Mouse (Mus musculus) common myeloid progenitor, adult 5-6 weeks (primary cell): ENCODE data around the gene Prrg2. TPM values are rescaled to one million over a fixed set of nuclear protein-coding genes. Genes with fewer than 3 reads are reported as not detected.
"Not testable (repeated sequence)": the region's sequence is repeated elsewhere in the genome, so short reads cannot be mapped to it uniquely, and the experiment has no call there.

Source experiments
- ATAC-seq: replicated peaks from 2 replicates; pipeline ENCODE4 v1.8.0; 2016; ENCODE audit warnings: low read depth, mild to moderate bottlenecking, moderate TSS enrichment, inconsistent platforms; ENCODE audit not compliant: poor library complexity, severe bottlenecking
- total RNA-seq: library from RNA; stranded (forward); fragments of 200-1000, 187-1606 nt; gene quantifications from 2 replicates; pipeline ENCODE4 v1.2.3, GENCODE M21; 2017

Prrg2 gene
- total RNA-seq: 3.4 and 3.8 TPM in 2 replicates

DNA sequence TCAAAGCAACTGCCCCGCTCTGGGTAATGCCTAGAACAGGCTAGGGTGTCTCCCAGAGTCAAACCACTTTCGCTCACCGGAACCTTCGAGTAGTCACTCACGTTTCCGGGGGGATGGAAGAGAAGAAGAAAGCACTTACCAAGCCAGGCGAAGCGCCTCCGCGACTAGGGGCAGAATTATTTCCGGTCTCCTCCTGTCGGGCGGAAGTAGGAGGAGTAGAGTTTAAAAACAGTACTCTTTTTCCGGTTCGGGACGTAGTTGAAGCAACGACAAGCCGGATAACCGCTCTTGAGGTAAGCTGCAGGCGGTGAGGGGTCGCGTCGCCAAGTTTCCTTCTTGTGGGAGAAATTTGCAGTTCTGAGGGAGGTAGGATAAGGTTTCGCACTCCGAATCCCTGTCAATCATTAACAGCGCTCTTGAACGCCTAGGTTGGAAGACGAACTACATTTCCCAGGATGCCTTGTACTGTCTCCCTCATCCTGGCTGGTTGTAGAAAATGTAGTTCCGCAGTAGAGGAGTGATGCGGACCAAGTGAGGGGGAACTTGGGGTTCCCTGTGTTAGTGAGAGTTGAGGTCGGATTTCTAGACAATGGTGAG, at the start of gene Prrg2, which contains the start of gene Nosip:
Gene Prrg2, minus strand, starts transcription at position 439 of the 597 bp plus-strand sequence.
Gene Nosip, plus strand, starts transcription at position 191 of the 597 bp plus-strand sequence.
- peak; percentile 95 for ATAC-seq

DNA sequence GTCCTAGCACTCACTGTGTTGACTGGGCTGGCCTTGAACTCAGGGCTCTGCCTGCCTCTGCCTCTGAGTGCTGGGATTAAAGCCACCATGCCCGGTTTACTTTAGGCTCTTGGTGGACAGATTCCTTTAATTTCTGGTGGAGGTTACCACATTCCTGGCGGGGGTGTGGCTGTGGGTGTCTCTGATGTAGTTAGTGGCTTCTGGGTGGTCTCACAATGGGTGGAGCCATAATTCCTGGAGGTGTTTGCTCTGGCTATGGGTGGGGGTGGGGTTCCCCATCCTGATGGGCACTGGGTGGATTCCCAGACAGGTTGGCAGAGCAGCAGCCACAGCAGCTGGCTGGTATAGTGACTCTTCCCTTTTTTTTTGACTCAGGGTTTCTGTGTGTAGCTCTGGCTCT, 49.5 kb upstream of the Prrg2 start:
- ATAC-seq: no peak

DNA sequence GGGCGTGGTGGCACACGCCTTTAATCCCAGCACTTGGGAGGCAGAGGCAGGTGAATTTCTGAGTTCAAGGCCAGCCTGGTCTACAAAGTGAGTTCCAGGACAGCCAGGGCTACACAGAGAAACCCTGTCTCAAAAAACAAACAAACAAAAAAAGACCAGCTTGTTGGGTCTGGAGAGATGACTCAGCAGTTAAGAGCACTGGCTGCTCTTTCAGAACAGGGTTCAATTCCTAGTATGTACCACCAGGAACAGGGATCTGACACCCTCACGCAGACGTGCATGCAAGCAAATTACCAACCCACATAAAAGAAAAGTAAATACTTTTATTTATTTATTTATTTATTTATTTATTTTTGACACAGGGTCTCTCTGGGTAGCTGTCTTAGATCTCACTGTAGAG, 47.6 kb upstream of the Prrg2 start:
- ATAC-seq: not testable (repeated sequence)

DNA sequence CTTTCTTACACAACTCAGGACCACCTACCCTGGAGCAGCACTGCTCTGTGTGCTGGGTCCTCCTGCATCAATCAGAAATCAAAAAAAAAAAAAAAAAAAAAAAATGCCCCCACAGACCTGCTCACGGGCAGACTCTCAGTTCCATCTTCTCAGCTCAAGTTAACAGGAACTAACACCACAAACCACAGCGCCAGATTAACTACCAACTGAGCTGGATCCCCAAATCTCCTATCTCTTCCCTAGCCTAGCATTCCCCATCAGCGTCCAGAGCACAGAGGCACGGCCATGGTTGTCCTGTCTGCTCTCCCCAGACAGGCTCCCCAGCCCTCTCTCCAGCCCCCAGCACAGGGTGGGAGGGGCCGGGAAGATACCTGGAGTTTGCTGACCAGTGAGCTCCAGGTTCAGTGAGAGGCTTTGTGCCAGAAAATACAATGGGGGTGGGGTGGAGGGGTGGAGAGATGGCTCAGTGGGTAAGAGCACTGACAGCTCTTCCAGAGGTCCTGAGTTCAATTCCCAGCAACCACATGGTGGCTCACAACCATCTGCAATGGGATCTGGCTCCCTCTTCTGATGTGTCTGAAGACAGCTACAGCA, 44.7 kb upstream of the Prrg2 start:
- ATAC-seq: peak; percentile 56

DNA sequence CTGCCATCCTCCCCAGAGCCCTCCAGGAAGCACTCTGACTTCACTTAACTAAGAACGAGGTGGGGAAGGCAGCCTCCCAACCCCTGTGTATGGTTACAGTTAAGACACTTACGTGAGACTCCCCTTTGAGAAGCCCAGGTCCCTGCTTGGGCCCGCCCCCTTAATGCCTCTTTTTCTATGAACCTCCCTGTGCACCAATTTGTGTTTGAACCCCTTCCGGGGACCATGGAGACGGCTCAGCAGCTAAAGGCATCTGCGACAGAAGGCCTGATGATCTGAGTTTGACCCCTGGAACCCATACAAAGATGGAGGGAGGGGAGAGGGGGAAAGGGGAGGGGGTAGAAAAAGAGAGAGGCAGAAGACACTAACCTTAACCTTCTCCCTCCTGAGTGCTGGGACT, 44.0 kb upstream of the Prrg2 start:
- no peak for ATAC-seq

DNA sequence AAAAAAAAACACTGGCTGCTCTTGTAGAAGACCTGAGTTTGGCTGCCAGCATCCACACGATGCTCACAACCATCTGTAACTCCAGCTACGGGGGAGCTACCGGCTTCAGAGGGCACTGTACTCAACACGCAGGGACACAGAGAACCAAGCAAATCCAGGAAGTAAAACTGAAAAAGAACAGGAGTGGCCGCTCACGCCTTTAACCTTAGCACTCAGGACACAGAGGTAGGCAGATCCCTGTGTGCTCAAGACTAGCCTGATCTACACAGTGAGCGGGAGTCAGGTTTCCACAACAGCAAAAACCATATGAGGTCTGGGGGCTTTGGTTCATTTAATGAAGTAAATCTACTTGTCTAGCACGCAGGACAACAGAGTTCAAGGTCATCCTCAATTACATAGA, 43.0 kb upstream of the Prrg2 start:
- ATAC-seq: no peak

DNA sequence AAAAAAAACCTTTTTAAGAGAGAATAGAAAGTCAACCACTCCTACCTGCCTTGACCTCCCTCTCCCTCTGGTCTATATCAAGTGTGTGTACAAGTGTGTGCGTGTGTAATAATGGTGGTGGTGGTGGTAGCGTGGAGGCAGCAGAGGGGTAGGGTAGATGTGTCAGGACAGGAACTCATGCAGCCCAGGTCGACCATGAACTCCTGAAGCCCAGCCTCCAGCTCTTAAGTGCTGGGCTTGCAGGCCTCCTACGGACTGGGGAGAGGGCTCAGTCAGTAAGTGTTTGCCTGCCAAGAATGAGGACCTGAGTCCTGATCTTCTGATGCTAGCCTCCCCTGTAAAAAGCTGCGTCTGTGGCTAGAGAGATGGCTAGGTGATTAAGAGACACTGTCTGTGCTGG, 42.5 kb upstream of the Prrg2 start:
- no peak for ATAC-seq

DNA sequence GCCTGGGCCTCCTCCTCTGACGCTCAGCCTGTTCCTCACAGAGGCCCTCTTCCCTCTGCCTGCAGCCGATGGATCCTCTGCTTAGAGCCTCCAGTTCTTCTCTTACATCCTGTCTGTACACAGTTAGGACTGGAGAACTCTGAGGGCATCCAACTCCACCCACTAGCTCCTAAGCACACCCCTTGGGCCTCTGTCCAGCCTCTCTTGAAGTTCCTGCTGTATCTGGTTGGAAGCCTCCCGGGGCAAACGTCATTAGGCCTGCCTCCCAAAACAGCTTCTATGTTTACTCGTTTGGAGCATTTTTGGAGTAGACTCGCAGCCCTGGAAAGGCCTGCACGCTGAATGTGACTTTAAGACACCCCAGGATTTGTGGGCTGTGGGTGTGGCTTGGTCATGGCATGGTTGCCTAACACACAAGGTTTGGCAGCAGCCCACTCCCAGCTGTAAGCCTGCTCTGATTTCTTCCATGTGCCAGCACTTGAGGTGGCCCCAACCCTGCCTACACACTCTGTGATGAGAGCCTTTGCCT, 41.2 kb upstream of the Prrg2 start, which contains the start of gene Fcgrt:
Gene Fcgrt, minus strand, starts transcription at position 200 of the 529 bp plus-strand sequence.
- peak; percentile 88 for ATAC-seq

DNA sequence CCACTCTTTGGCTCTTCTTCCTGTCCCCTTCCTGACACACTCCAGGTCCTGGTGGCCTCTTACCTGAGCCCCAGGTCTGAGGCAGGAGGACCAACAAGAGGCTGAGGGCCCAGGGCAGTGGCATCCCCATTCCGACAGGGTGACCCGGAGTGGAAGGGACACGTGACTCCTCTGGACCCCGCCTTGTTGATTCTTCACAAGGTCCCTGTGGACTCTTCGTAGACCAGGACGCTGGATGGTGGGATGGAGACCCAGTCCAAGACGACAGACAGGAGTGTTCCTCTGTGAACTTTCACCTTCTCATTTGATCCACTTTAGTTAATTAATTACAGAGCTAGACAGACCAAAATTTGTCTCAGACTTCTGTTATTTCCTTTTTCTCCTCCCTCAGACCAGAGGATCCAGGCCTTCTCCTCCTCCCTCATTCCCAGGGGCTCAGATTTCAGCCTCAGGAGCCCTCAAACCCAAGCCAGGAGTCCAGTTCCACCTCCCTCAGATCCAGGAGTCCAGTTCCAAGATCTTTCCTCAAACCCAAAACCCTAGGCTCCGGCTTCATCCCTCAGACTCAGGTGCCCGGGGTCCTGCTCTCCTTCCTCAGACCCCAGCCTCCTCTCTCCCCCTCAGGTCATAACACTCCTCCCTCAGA, 40.6 kb upstream of the Prrg2 start:
- no peak for ATAC-seq

DNA sequence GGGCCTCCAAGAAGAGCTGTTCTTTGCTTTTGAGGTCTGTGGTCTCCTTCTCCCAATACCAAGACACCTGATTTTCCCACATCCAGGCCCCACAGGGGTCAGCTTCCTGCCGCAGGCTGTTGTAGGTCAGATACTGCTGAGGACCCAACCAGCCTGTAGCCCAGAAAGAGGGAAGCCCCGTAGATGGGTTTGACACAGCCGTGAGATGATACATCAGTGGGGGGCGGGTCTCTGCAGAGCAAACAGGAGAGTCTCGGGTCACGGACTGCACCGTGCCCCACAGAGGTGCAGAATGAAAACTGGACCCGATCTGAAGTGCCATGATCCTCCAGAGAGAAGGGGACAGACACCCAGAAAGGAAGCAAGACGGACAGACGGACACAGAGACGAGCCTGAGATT, 40.0 kb upstream of the Prrg2 start:
- no peak for ATAC-seq

DNA sequence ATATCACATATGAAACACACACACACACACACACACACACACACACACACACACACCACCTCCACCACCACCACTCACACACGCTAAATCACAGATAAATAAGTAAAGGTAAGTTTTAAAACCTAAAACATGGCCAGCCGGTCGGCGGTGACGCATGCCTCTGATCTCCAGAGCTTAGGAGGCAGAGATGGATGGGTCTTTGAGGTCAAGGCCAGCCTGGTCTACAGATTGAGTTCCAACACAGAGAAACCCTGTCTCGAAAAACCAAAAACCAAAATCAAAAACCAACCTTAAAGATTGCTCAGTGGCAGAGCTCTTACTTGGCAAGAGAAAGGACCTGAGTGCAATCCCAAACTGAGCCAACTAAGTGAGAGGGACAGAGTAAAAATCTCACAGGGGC, 37.6 kb upstream of the Prrg2 start:
- no peak for ATAC-seq

DNA sequence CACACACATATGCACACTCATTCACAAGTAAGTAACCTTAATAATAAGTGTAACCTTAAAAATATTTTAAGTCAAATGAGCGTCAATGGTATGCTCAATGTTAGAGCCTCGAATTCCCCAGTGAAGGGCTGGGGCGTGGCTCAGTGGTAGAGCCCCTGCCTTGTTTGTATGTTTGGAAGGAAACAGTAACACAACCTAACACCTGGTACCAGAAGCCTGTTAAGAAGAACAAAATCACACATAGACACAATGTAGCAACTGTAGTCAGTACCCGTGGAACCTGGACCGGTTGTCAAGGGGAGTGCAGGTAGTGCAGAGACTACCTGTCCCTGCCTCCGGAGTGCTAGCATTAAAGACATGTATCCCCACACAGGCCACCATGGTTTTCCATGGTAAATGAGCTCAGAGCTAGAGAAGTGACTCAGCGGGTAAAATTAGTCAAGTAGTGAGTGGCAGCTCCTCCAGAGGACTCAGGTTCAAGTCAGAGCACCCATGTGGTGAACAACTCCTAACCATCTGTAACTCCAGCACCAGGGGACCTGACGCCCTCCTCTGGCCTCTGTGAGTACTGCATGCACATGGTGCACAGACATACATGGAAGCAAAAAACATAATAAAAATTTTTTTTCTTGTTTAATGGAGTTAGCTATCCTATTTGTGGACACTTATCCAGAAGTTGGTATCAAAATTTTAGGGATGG, 36.2 kb upstream of the Prrg2 start:
- no peak for ATAC-seq

DNA sequence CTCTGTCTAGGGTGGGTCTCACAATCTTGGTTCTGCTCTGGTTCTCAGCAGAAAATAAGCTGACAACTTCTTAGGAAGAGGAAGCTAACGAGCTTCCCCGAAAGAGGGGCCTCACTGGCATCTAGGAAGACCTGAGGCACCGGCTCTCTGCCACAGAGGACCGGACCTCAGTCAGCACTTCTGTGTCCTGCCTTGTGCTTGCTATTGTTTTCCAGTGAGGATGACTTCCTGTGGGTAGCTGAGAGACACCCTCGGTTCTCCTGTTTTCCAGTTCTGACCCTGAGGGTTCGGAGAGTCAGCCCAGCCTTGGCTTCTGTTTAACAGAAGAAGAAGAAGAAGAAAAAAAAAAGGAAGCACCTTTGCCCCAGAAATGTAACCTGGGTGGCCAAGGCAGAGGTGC, 35.0 kb upstream of the Prrg2 start:
- 0 out of 2 replicates have a peak, but pooled peaks have one; percentile 9 for ATAC-seq

DNA sequence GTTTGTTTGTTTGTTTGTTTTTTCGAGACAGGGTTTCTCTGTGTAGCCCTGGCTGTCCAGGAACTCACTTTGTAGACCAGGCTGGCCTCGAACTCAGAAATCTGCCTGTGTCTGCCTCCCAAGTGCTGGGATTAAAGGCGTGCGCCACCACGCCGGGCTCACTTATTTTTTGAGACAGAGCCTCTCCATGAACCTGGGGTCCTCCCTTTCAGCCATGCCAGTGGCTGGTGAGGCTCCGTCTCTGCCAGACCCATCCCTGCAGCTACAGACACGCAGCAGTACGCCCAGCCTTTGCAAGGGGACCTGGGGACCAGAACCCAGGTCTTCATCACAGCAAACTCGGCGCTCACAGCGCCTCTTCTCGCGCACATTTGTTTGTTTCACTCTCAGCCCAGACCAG, 33.5 kb upstream of the Prrg2 start:
- not testable (repeated sequence) for ATAC-seq

DNA sequence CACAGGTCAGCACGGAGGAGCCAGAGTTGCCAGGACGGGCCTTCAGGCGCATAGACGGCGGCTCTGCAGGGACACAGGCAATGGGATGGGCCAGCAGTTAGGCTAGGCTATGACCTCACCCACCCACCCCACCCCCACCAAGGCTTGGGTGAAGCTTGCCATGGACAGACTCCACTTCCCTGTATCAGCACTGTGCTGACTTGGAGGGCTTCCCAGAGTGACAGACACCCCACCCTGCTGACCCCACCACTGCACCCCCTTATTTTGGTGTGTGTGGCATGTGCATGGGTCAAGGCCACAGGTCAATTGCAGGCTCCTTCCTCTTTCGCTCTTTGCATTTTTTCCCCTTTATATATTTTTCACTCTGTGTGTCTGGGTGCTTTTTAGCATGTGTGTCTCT, 32.9 kb upstream of the Prrg2 start:
- no peak for ATAC-seq

DNA sequence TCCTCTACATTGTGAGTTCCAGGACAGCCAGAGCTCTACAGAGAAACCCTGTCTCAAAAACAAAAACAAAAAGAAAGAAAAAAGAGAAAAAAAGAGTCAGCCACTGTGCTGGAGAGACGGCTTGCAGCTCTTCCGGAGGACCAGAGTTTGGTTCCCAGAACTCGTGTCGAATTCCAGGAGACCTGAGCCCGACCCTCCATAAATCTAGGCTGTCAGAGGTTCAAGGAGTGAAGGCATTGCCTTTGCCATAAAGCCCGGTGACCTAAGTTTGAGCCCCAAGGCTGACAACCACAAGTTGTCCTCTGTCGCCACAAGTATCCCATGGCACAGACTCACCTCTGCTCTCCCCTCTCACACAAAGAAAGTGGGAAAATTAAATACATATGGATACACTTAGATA, 31.6 kb upstream of the Prrg2 start:
- ATAC-seq: no peak

DNA sequence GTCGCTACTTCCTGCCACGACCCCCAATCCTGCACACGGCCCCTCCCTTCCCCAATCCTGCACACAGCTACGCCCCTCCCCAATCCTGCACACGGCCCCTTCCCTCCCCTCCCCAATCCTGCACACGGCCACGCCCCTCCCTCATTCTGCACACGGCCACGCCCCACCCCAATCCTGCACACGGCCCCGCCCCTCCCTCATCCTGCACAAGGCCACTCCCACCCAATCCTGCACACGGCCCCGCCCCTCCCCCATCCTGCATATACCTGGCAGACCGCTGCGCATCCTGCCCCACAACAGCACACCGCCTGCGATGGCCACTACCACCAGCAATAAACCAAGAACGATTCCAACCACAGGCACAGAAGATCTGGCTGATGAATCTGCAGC, 31.0 kb upstream of the Prrg2 start:
- ATAC-seq: no peak

DNA sequence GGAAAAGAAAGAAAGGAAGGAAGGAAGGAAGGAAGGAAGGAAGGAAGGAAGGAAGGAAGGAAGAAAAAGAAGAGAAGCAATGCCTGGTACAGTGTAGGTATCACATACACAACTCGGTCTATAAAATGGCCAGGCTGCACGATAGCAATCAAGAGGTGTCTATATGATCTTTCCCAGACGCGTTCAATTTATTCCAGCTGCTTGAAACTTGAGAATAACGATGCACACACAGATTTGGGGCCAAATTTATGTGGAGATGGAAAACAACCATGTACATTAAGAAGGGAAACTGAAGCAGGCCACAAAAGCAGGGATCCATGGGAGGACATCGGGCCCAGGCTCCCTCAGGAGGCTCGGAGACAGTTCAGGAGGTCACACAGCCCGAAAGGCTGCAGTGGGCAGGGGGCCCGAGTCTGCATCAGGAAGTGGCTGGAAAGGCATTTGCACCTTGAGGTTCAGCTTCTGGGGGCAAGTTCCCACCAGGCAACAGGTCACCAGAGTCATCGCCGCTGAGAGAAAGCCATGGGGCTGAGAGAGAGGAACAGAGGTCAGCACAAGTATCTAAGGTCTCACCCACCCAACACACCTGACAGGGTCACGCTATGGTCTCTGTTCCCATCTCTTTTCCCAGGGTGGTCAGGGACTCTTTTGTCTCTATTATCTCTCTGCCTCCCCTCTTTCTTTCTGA, 30.5 kb upstream of the Prrg2 start:
- no peak for ATAC-seq

DNA sequence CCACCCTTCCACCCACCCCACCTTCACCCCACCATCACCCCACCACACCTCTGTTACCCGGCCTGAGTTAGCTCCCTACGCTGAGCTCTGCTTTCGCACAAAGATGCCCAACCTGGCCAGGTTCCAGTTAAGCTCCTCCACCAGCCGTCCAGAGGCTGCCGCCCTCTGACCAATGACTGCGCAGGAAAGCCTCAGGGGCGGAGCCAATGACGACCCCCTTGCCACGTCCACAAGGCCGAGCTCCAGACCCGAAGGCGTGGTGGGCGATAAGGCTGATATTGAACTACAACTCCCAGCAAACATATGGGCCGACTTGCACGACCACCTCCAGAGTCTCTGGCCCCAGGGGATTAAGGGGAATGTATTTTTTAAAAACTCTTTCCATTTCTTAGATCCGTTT, 29.6 kb upstream of the Prrg2 start, which contains the start of gene Rcn3:
Gene Rcn3, minus strand, starts transcription at position 174 of the 400 bp plus-strand sequence.
- peak; percentile 84 for ATAC-seq
